Mouse (Mus musculus): ENCODE measurements around the gene Crebl2. TPM values are rescaled to one million over a fixed set of nuclear protein-coding genes. Genes with fewer than 3 reads are reported as not detected.

The Crebl2 gene
- polyA plus RNA-seq, 2 experiments = 3.0 to 8.1 TPM

- Histone ChIP-seq H3K27me3 (ENCODE audit: control insufficient read depth, insufficient read depth, low read length) (no peaks in the 10 kb centered on the region), H3K36me3 (ENCODE audit: control insufficient read depth, insufficient read depth, low read length) (no peaks in the 10 kb centered on the region), H3K9me3 (ENCODE audit: control insufficient read depth, low read length) (no peaks in the 10 kb centered on the region), H3K4me2 (replicated peaks; ENCODE audit: low read depth, low read length, severe bottlenecking) (no peak overlapping the region), H3K27ac (replicated peaks; ENCODE audit: low read depth, low read length) (no peak overlapping the region), H3K4me1 (ENCODE audit: control insufficient read depth, insufficient read depth, low read length) (no peaks in the 10 kb centered on the region), H3K4me3 (replicated peaks; ENCODE audit: low read length) (no peak overlapping the region), H3K9ac (ENCODE audit: low read depth, low read length, severe bottlenecking) (no peak overlapping the region)
- no peak for ATAC-seq (ENCODE audit: low FRiP score, low read depth)
- no peak for TF ChIP-seq POLR2A (IDR thresholded peaks at IDR 0.05; ENCODE audit: borderline replicate concordance, extremely low read depth, insufficient read depth, insufficient read length)
- WGBS = 67% methylated on average over 10 of the region's 10 CpGs
- DNase-seq (ENCODE audit: low spot score) = no peak
Observed at GRCm38 (mm10) chr6:134822844-134823243, 7.1 kb upstream of the Crebl2 start.

- peaks cover 7% of the 10 kb centered on the region; the same call in 1 of the 2 replicates for H3K4me1 ChIP-seq (ENCODE audit: control insufficient read depth, insufficient read depth, low read length)
- peak overlapping the region; percentile 79 for H3K27ac ChIP-seq (replicated peaks; ENCODE audit: low read depth, low read length)
- DNase-seq (ENCODE audit: low spot score) (no peak), ATAC-seq (ENCODE audit: low FRiP score, low read depth) (no peak)
- peak overlapping the region; percentile 67 for H3K9ac ChIP-seq (ENCODE audit: low read depth, low read length, severe bottlenecking)
- H3K27me3 ChIP-seq (ENCODE audit: control insufficient read depth, insufficient read depth, low read length) = no peaks in the 10 kb centered on the region
- peak overlapping the region; percentile 77 for H3K4me2 ChIP-seq (replicated peaks; ENCODE audit: low read depth, low read length, severe bottlenecking)
- peak overlapping the region; percentile 72 for H3K4me3 ChIP-seq (replicated peaks; ENCODE audit: low read length)
- WGBS = 4% methylated on average over 10 of the region's 10 CpGs
- no peaks in the 10 kb centered on the region for H3K36me3 ChIP-seq (ENCODE audit: control insufficient read depth, insufficient read depth, low read length)
- TF ChIP-seq POLR2A (IDR thresholded peaks at IDR 0.05; ENCODE audit: borderline replicate concordance, extremely low read depth, insufficient read depth, insufficient read length) = no peak
- no peaks in the 10 kb centered on the region for H3K9me3 ChIP-seq (ENCODE audit: control insufficient read depth, low read length)
Observed at GRCm38 (mm10) chr6:134830776-134831175, 822 bp downstream of the Crebl2 start.

GRCm38 (mm10) chr6:134834585-134835251 is 4.8 kb downstream of the Crebl2 start:
- Histone ChIP-seq H3K27ac (replicated peaks; ENCODE audit: low read depth, low read length) (no peak overlapping the region), H3K4me1 (ENCODE audit: control insufficient read depth, insufficient read depth, low read length) (no peaks in the 10 kb centered on the region), H3K9ac (ENCODE audit: low read depth, low read length, severe bottlenecking) (no peak overlapping the region), H3K4me3 (replicated peaks; ENCODE audit: low read length) (no peak overlapping the region), H3K4me2 (replicated peaks; ENCODE audit: low read depth, low read length, severe bottlenecking) (no peak overlapping the region), H3K27me3 (ENCODE audit: control insufficient read depth, insufficient read depth, low read length) (no peaks in the 10 kb centered on the region), H3K36me3 (ENCODE audit: control insufficient read depth, insufficient read depth, low read length) (no peaks in the 10 kb centered on the region), H3K9me3 (ENCODE audit: control insufficient read depth, low read length) (no peaks in the 10 kb centered on the region)
- no peak for TF ChIP-seq POLR2A (IDR thresholded peaks at IDR 0.05; ENCODE audit: borderline replicate concordance, extremely low read depth, insufficient read depth, insufficient read length)
- ATAC-seq (ENCODE audit: low FRiP score, low read depth) = no peak
- WGBS = 63% methylated on average over 9 of the region's 9 CpGs
- no peak for DNase-seq (ENCODE audit: low spot score)

GRCm38 (mm10) chr6:134838111-134838510 is 8.2 kb downstream of the Crebl2 start:
- Histone ChIP-seq H3K4me1 (ENCODE audit: control insufficient read depth, insufficient read depth, low read length) (no peaks in the 10 kb centered on the region), H3K4me2 (replicated peaks; ENCODE audit: low read depth, low read length, severe bottlenecking) (no peak overlapping the region), H3K9ac (ENCODE audit: low read depth, low read length, severe bottlenecking) (no peak overlapping the region), H3K27me3 (ENCODE audit: control insufficient read depth, insufficient read depth, low read length) (no peaks in the 10 kb centered on the region), H3K9me3 (ENCODE audit: control insufficient read depth, low read length) (no peaks in the 10 kb centered on the region), H3K4me3 (replicated peaks; ENCODE audit: low read length) (no peak overlapping the region), H3K27ac (replicated peaks; ENCODE audit: low read depth, low read length) (no peak overlapping the region), H3K36me3 (ENCODE audit: control insufficient read depth, insufficient read depth, low read length) (no peaks in the 10 kb centered on the region)
- WGBS = 87% methylated on average over 4 of the region's 4 CpGs
- DNase-seq (ENCODE audit: low spot score) = no peak
- TF ChIP-seq POLR2A (IDR thresholded peaks at IDR 0.05; ENCODE audit: borderline replicate concordance, extremely low read depth, insufficient read depth, insufficient read length) = no peak
- ATAC-seq (ENCODE audit: low FRiP score, low read depth) = no peak

- Histone ChIP-seq H3K4me1 (ENCODE audit: control insufficient read depth, insufficient read depth, low read length) (no peaks in the 10 kb centered on the region), H3K36me3 (ENCODE audit: control insufficient read depth, insufficient read depth, low read length) (no peaks in the 10 kb centered on the region), H3K9ac (ENCODE audit: low read depth, low read length, severe bottlenecking) (no peak overlapping the region), H3K4me2 (replicated peaks; ENCODE audit: low read depth, low read length, severe bottlenecking) (no peak overlapping the region), H3K27ac (replicated peaks; ENCODE audit: low read depth, low read length) (no peak overlapping the region), H3K4me3 (replicated peaks; ENCODE audit: low read length) (no peak overlapping the region), H3K9me3 (ENCODE audit: control insufficient read depth, low read length) (no peaks in the 10 kb centered on the region), H3K27me3 (ENCODE audit: control insufficient read depth, insufficient read depth, low read length) (no peaks in the 10 kb centered on the region)
- no peak for TF ChIP-seq POLR2A (IDR thresholded peaks at IDR 0.05; ENCODE audit: borderline replicate concordance, extremely low read depth, insufficient read depth, insufficient read length)
- ATAC-seq (ENCODE audit: low FRiP score, low read depth) (no peak), DNase-seq (ENCODE audit: low spot score) (no peak)
- 77% methylated on average over 2 of the region's 2 CpGs for WGBS
Observed at GRCm38 (mm10) chr6:134840346-134840745, 10.4 kb downstream of the Crebl2 start.

Measured in limb, embryonic 14.5 days (tissue).